Mouse (Mus musculus) hindbrain, postnatal 0 days (tissue): ENCODE measurements around the gene Ctnnd2. TPM values are rescaled to one million over a fixed set of nuclear protein-coding genes. Genes with fewer than 3 reads are reported as not detected.

Experiments
- ATAC-seq: fragments of 200-750 bp; cut with Nextera tagmentation; 2 replicates; pipeline ENCODE4 v1.8.0; 2017; ENCODE audit warnings: mild to moderate bottlenecking, moderate TSS enrichment, moderate library complexity
- DNase-seq: peaks from one replicate; pipeline ENCODE4 v3.0.0-alpha.2; 2015; ENCODE audit warnings: low spot score
- H3K27ac ChIP-seq: fragments of 300-500 bp; sonication (generic); 2 replicates; pipeline ENCODE4 v1.5.1; 2014; ENCODE audit warnings: mild to moderate bottlenecking
- H3K27me3 ChIP-seq: fragments of 300-500 bp; sonication (generic); 2 replicates; pipeline ENCODE4 v1.6.1; 2014; ENCODE audit warnings: low read length, mixed read lengths; ENCODE audit not compliant: insufficient read depth
- H3K36me3 ChIP-seq: fragments of 300-500 bp; sonication (generic); 2 replicates; pipeline ENCODE4 v1.6.1; 2014; ENCODE audit warnings: low read length, mixed read lengths; ENCODE audit not compliant: insufficient read depth
- H3K4me1 ChIP-seq: fragments of 300-500 bp; sonication (generic); 2 replicates; pipeline ENCODE4 v1.6.1; 2014; ENCODE audit warnings: antibody characterized with exemption, low read length, mixed read lengths; ENCODE audit not compliant: insufficient read depth
- H3K4me2 ChIP-seq: fragments of 300-500 bp; sonication (generic); 2 replicates; pipeline ENCODE4 v1.6.1; 2014; ENCODE audit warnings: low read depth, mild to moderate bottlenecking, low read length, moderate library complexity, mixed read lengths
- H3K4me3 ChIP-seq: fragments of 300-500 bp; sonication (generic); 2 replicates; pipeline ENCODE4 v1.5.1; 2014; ENCODE audit warnings: low read length
- H3K9ac ChIP-seq: fragments of 300-500 bp; sonication (generic); replicated peaks from 2 replicates; pipeline ENCODE4 v1.6.1; 2014; ENCODE audit warnings: mild to moderate bottlenecking, low read length, moderate library complexity, mixed read lengths
- H3K9me3 ChIP-seq: fragments of 300-500 bp; sonication (generic); 2 replicates; pipeline ENCODE4 v1.6.1; 2016; ENCODE audit warnings: low read length, mixed read lengths
- CTCF ChIP-seq: IDR thresholded peaks from 2 replicates; pipeline ENCODE4 v1.5.1; 2016; ENCODE audit warnings: antibody characterized with exemption, control low read depth, low read depth
- WGBS: fragments of 180-500 bp; shearing (Covaris S2); extraction: QIAGEN DNeasy Blood & Tissue Kit; methylation state at CpG from one replicate; pipeline ENCODE4 v1.1.7; 2014; 5-methylcytosine and 5-hydroxymethylcytosine counted together
- polyA plus RNA-seq: library from polyadenylated mRNA; unstranded; fragments of >200 nt; fragmentation: Nextera tagmentation; extraction: Ambion mirVana; gene quantifications from 2 replicates; pipeline ENCODE4 v1.2.1, GENCODE M21; 2015
- total RNA-seq: library from RNA; depleted of rRNA; stranded (reverse); fragments of >200 nt; gene quantifications from 2 replicates; pipeline ENCODE4 v1.2.3, GENCODE M21; 2014

Ctnnd2 gene
- total and polyA plus RNA-seq, 2 experiments from 2014 or later: 67.2 to 157 TPM

DNA sequence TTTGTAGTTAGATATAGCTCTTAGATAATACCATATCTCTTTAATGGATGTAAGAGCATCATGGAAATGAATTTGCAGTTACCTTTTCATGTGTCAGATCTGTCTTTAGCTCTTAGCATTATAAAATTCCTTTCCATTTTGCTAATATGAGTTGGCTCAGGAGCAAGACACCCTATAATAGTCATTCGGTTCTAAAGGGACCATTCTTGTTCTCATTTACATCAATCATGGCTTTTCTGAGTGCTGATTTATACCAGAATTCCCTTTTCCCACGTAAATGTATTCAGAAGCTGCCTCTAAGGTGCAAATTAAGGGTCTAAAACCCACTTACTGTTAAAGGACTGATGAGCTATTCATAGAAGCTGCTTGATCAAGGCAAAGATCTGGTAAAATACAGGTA is 445.5 kb downstream of the Ctnnd2 start:
- Histone ChIP-seq H3K4me3 (no peak overlapping the region), H3K36me3 (no peaks in the 10 kb centered on the region), H3K9ac (no peak overlapping the region), H3K9me3 (no peaks in the 10 kb centered on the region), H3K4me2 (no peak overlapping the region), H3K4me1 (no peaks in the 10 kb centered on the region), H3K27me3 (no peaks in the 10 kb centered on the region), H3K27ac (no peak overlapping the region)
- DNase-seq (no peak), ATAC-seq (no peak)
- TF ChIP-seq CTCF: no peak
- WGBS: 68% methylated on average over 2 of the region's 2 CpGs

- Histone ChIP-seq H3K9me3 (no peaks in the 10 kb centered on the region), H3K9ac (no peak overlapping the region), H3K27me3 (no peaks in the 10 kb centered on the region), H3K4me1 (no peaks in the 10 kb centered on the region), H3K36me3 (peaks cover 4% of the 10 kb centered on the region; the same call in 1 of the 2 replicates), H3K4me3 (no peak overlapping the region), H3K4me2 (no peak overlapping the region), H3K27ac (no peak overlapping the region)
- ATAC-seq (no peak), DNase-seq (no peak)
- no peak for TF ChIP-seq CTCF
- WGBS: 42% methylated on average over 3 of the region's 3 CpGs
Measured at GRCm38 (mm10) chr15:30628524-30628923, 456.1 kb downstream of the Ctnnd2 start.

- Histone ChIP-seq H3K4me3 (no peak overlapping the region), H3K9me3 (no peaks in the 10 kb centered on the region), H3K9ac (no peak overlapping the region), H3K36me3 (peaks cover 4% of the 10 kb centered on the region; the same call in 1 of the 2 replicates), H3K4me2 (no peak overlapping the region), H3K27ac (no peak overlapping the region), H3K27me3 (no peaks in the 10 kb centered on the region), H3K4me1 (no peaks in the 10 kb centered on the region; the same call in 1 of the 2 replicates)
- no peak for TF ChIP-seq CTCF
- WGBS: 69% methylated on average over 7 of the region's 7 CpGs
- DNase-seq (no peak), ATAC-seq (no peak)
Measured at GRCm38 (mm10) chr15:30632113-30632735, 459.8 kb downstream of the Ctnnd2 start.

DNA sequence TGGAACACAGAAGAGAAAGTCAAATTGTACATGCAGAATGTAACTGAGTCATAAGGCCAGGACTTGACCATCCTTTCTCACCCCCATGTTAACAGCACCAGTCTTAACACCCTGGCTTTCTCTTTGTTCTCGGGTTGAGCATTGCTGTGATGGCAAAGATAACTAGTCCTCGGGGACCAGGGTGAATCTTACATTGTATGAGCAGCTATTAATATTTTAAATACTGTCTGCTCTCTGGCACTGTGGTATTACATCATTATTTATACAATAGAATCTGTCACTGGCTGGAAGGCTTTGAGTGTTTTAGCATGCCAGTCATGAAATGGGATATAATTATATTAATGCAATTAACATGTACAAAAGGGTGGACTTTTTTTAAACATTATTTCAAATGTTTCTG is 461.5 kb downstream of the Ctnnd2 start:
- no peak overlapping the region for H3K4me2 ChIP-seq
- TF ChIP-seq CTCF: no peak
- no peak overlapping the region for H3K4me3 ChIP-seq
- H3K4me1 ChIP-seq: no peaks in the 10 kb centered on the region; the same call in 1 of the 2 replicates
- peaks cover 4% of the 10 kb centered on the region; the same call in 1 of the 2 replicates for H3K36me3 ChIP-seq
- H3K27me3 ChIP-seq: no peaks in the 10 kb centered on the region
- 25% methylated on average over 2 of the region's 2 CpGs for WGBS
- H3K9me3 ChIP-seq: no peaks in the 10 kb centered on the region
- DNase-seq (no peak), ATAC-seq (peak; percentile 29; the same call in 1 of the 2 replicates)
- no peak overlapping the region for H3K27ac ChIP-seq
- H3K9ac ChIP-seq: no peak overlapping the region

- ATAC-seq (peak; percentile 70; the same call in 1 of the 2 replicates), DNase-seq (no peak)
- H3K9me3 ChIP-seq: no peaks in the 10 kb centered on the region
- 26% methylated on average over 5 of the region's 5 CpGs for WGBS
- no peak for TF ChIP-seq CTCF
- peaks cover 3% of the 10 kb centered on the region; the same call in 1 of the 2 replicates for H3K36me3 ChIP-seq
- no peak overlapping the region for H3K4me2 ChIP-seq
- H3K9ac ChIP-seq: no peak overlapping the region
- H3K4me3 ChIP-seq: no peak overlapping the region
- 0 out of 2 replicates have a peak overlapping the region, but pooled peaks have one; percentile 49 for H3K27ac ChIP-seq
- H3K27me3 ChIP-seq: no peaks in the 10 kb centered on the region
- H3K4me1 ChIP-seq: no peaks in the 10 kb centered on the region; the same call in 1 of the 2 replicates
Measured at GRCm38 (mm10) chr15:30634522-30634921, 462.1 kb downstream of the Ctnnd2 start.

GRCm38 (mm10) chr15:30640651-30641050 is 468.3 kb downstream of the Ctnnd2 start:
- DNase-seq (no peak), ATAC-seq (no peak)
- Histone ChIP-seq H3K9me3 (no peaks in the 10 kb centered on the region), H3K4me1 (no peaks in the 10 kb centered on the region), H3K27me3 (no peaks in the 10 kb centered on the region), H3K27ac (no peak overlapping the region), H3K4me3 (no peak overlapping the region), H3K36me3 (no peaks in the 10 kb centered on the region), H3K4me2 (no peak overlapping the region), H3K9ac (no peak overlapping the region)
- 87% methylated on average over 5 of the region's 5 CpGs for WGBS
- TF ChIP-seq CTCF: no peak

DNA sequence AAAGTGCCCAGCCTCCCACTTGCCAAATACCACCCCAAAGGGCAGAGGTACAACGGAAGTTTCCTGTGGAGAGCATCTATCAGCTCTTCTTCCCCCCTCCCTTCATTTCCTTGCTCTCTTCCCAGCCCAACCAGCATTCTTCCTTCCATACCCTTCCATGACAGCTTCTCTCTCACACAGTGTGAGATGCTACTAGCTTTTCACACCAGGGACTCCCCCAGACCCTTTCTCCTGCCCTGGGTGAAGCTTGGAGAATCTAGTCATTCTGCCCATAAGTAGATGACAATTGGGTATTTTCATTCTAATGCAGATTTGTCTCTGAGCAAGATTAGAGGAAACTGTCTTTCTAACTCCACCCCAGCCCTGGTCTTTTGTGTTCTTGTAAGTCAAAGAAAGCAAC is 473.3 kb downstream of the Ctnnd2 start:
- TF ChIP-seq CTCF: no peak
- no peak overlapping the region for H3K4me3 ChIP-seq
- H3K27ac ChIP-seq: no peak overlapping the region
- H3K4me2 ChIP-seq: peak overlapping the region; percentile 92; the same call in 1 of the 2 replicates
- ATAC-seq: no peak
- 41% methylated on average over 1 of the region's 1 CpGs for WGBS
- H3K27me3 ChIP-seq: no peaks in the 10 kb centered on the region
- no peak overlapping the region for H3K9ac ChIP-seq
- no peaks in the 10 kb centered on the region for H3K36me3 ChIP-seq
- DNase-seq: no peak
- H3K4me1 ChIP-seq: peaks cover 5% of the 10 kb centered on the region; the same call in 1 of the 2 replicates
- H3K9me3 ChIP-seq: no peaks in the 10 kb centered on the region
